In genomic region chr4:9027798-9028404, GRCm38 (mm10) we compare ENCODE assay signal across 8 mouse cellular contexts.
DNase-seq lines count a peak whose midpoint lies in the region; ATAC-seq and TF ChIP-seq lines count a peak whose summit lies in the region.

No protein-coding gene starts in this region.

- H3K4me2 ChIP-seq in lung, embryonic 16.5 days (ENCODE audit: low read depth, low read length), result peak overlapping the region; percentile 68

- no peaks in the 10 kb centered on the region for H3K27me3 ChIP-seq in hindbrain, embryonic 10.5 days (ENCODE audit: insufficient read depth, poor library complexity, severe bottlenecking)
- no peaks in the 10 kb centered on the region for H3K27me3 ChIP-seq in lung, embryonic 16.5 days (ENCODE audit: control insufficient read depth, insufficient read depth, low read depth, low read length)

- ATAC-seq in frontal cortex, adult (ENCODE audit: low TSS enrichment), result peak; percentile 76
- ATAC-seq in lung, embryonic 16.5 days (ENCODE audit: low read depth), result peak; percentile 89

- in situ Hi-C loops in ES-E14 (cut with MboI; ENCODE audit: low sequenced_read_pairs in 2 of 2, unreplicated experiment in 2 of 2), result no loop called here

- H3K36me3 ChIP-seq in ES-E14 (ENCODE audit: control insufficient read depth, insufficient read depth, low read length, poor library complexity, severe bottlenecking), result no peaks in the 10 kb centered on the region
- H3K36me3 ChIP-seq in hindbrain, embryonic 10.5 days, result no peaks in the 10 kb centered on the region
- no peaks in the 10 kb centered on the region for H3K36me3 ChIP-seq in lung, embryonic 16.5 days (ENCODE audit: control insufficient read depth, insufficient read depth, low read length)

- H3K9ac ChIP-seq in ES-E14 (ENCODE audit: insufficient read depth, low read depth, low read length, poor library complexity, severe bottlenecking), result no peak overlapping the region; the same call in 1 of the 2 replicates
- peak overlapping the region; percentile 59 for H3K9ac ChIP-seq in lung, embryonic 16.5 days (ENCODE audit: low read length)

- no peak overlapping the region for H3K27ac ChIP-seq in ES-E14 (ENCODE audit: insufficient read depth, low read depth, low read length, poor library complexity, severe bottlenecking)
- peak overlapping the region; percentile 90 for H3K27ac ChIP-seq in hindbrain, embryonic 10.5 days
- no peak overlapping the region for H3K27ac ChIP-seq in lung, embryonic 16.5 days (ENCODE audit: low read length)

- under 1% methylated on average over 30 of the region's 30 CpGs for WGBS in hindbrain, embryonic 10.5 days
- under 1% methylated on average over 30 of the region's 30 CpGs for WGBS in lung, embryonic 16.5 days

- peak; percentile 40 for DNase-seq in ES-E14 (ENCODE audit: low read depth, low spot score)
- DNase-seq in cerebellum, adult 18-20 months, result peak; percentile 95
- DNase-seq in hindbrain, embryonic 10.5 days (ENCODE audit: low spot score), result peak; percentile 90
- peak; percentile 84 for DNase-seq in layer of hippocampus, adult 9-11 months
- DNase-seq in ovary, adult 18-20 months (ENCODE audit: low spot score), result peak; percentile 32
- peak; percentile 77 for DNase-seq in thymus, postnatal 0 days (ENCODE audit: low spot score)

- peak overlapping the region; percentile 20 to 41; a peak in 2 of 4 replicates for H3K4me3 ChIP-seq in ES-E14 (ENCODE audit: insufficient read depth in 1 of 2, low read depth in 1 of 2, low read length in 2 of 2, poor library complexity in 1 of 2, severe bottlenecking in 1 of 2)
- H3K4me3 ChIP-seq in hindbrain, embryonic 10.5 days, result peak overlapping the region; percentile 58
- H3K4me3 ChIP-seq in lung, embryonic 16.5 days (ENCODE audit: low read length), result peak overlapping the region; percentile 51

- H3K4me1 ChIP-seq in ES-E14 (ENCODE audit: control insufficient read depth in 2 of 2, insufficient read depth in 2 of 2, low read length in 2 of 2, poor library complexity in 1 of 2), result peaks cover 0 to 2% of the 10 kb centered on the region in 2 experiments; a peak in 2 of 4 replicates
- H3K4me1 ChIP-seq in hindbrain, embryonic 10.5 days (replicated peaks), result peaks cover 48% of the 10 kb centered on the region
- H3K4me1 ChIP-seq in lung, embryonic 16.5 days (replicated peaks; ENCODE audit: control insufficient read depth, insufficient read depth, low read length), result no peaks in the 10 kb centered on the region; the same call in 1 of the 2 replicates

- no peaks in the 10 kb centered on the region for H3K9me3 ChIP-seq in ES-E14 (ENCODE audit: control insufficient read depth, insufficient read depth, low read depth, low read length)
- H3K9me3 ChIP-seq in hindbrain, embryonic 10.5 days, result no peaks in the 10 kb centered on the region
- H3K9me3 ChIP-seq in lung, embryonic 16.5 days (ENCODE audit: control insufficient read depth, low read length), result no peaks in the 10 kb centered on the region

TF ChIP-seq in ES-E14, 5 proteins besides CTCF, POLR2A, EP300 and RAD21:
- no peak for TF ChIP-seq CHD2 (IDR thresholded peaks at IDR 0.05; ENCODE audit: low read depth, low read length)
- peak; percentile 40; the same call in 1 of the 2 replicates for TF ChIP-seq ZC3H11A (IDR thresholded peaks at IDR 0.05; ENCODE audit: borderline replicate concordance, low read depth, low read length)

Comparison
In these comparisons a context has a peak if more than half of its experiments do, and no peak if none do; other contexts are left out.
1. DNase-seq: peak in every context shown above with its lines; median percentile 95 in cerebellum, adult 18-20 months; 90 in hindbrain, embryonic 10.5 days; 84 in layer of hippocampus, adult 9-11 months; 77 in thymus, postnatal 0 days; 40 in ES-E14; 32 in ovary, adult 18-20 months.